ENCODE assay signal across 8 mouse cellular contexts in genomic region chr12:16610936-16611335, GRCm38 (mm10). TPM values are rescaled to one million over a fixed set of nuclear protein-coding genes. Genes with fewer than 3 reads are reported as not detected.
DNase-seq lines count a peak whose midpoint lies in the region; ATAC-seq lines count a peak whose summit lies in the region.
"Had no signal": no experiment of that assay in that cellular context is flagged by ENCODE, and none has a peak within 500 bp of the region (broad histone marks: within the 10 kb centered on the region; RNA-seq: fewer than 3 reads in every experiment).

TSS of gene Lpin1 (minus strand) at chr12:16610966.

- H3K9me3 ChIP-seq in neural tube, embryonic 11.5 days (ENCODE audit: control insufficient read depth, low read length) = no peaks in the 10 kb centered on the region
- H3K9me3 ChIP-seq in forebrain, embryonic 15.5 days = no peaks in the 10 kb centered on the region
- no peaks in the 10 kb centered on the region for H3K9me3 ChIP-seq in hindbrain, embryonic 15.5 days
- H3K9me3 ChIP-seq in neural tube, embryonic 13.5 days = no peaks in the 10 kb centered on the region
- H3K9me3 ChIP-seq: heart, embryonic 15.5 days had no signal

- no peaks in the 10 kb centered on the region for H3K27me3 ChIP-seq in neural tube, embryonic 11.5 days (ENCODE audit: control insufficient read depth, insufficient read depth, low read length)
- no peaks in the 10 kb centered on the region for H3K27me3 ChIP-seq in forebrain, embryonic 15.5 days
- no peaks in the 10 kb centered on the region for H3K27me3 ChIP-seq in hindbrain, embryonic 15.5 days
- H3K27me3 ChIP-seq in neural tube, embryonic 13.5 days = no peaks in the 10 kb centered on the region
- H3K27me3 ChIP-seq: heart, embryonic 15.5 days had no signal

- no peak for DNase-seq in neural tube, embryonic 11.5 days (ENCODE audit: low spot score)
- DNase-seq in neural tube, embryonic 10.5 days (ENCODE audit: extremely low spot score, low spot score) = no peak
- DNase-seq in right cerebral cortex, adult 2 months (ENCODE audit: low spot score in 2 of 2) = no peak
- DNase-seq in urinary bladder, postnatal 36 days (ENCODE audit: low spot score in 2 of 2) = no peak

- no peak within 1 kb of the TSS for H3K27ac ChIP-seq in neural tube, embryonic 11.5 days (ENCODE audit: low read depth, low read length)
- H3K27ac ChIP-seq in forebrain, embryonic 15.5 days (replicated peaks) = no peak within 1 kb of the TSS
- no peak within 1 kb of the TSS for H3K27ac ChIP-seq in hindbrain, embryonic 15.5 days (replicated peaks)
- H3K27ac ChIP-seq in neural tube, embryonic 13.5 days (replicated peaks) = no peak within 1 kb of the TSS
- H3K27ac ChIP-seq: heart, embryonic 15.5 days had no signal

- H3K4me2 ChIP-seq in neural tube, embryonic 11.5 days (ENCODE audit: low read depth) = no peak within 1 kb of the TSS
- no peak within 1 kb of the TSS for H3K4me2 ChIP-seq in forebrain, embryonic 15.5 days (replicated peaks)
- no peak within 1 kb of the TSS for H3K4me2 ChIP-seq in hindbrain, embryonic 15.5 days
- H3K4me2 ChIP-seq in neural tube, embryonic 13.5 days = no peak within 1 kb of the TSS
- H3K4me2 ChIP-seq: heart, embryonic 15.5 days had no signal

- WGBS in neural tube, embryonic 11.5 days = 83% methylated on average over 2 of the region's 2 CpGs
- 86% methylated on average over 2 of the region's 2 CpGs for WGBS in forebrain, embryonic 15.5 days
- WGBS in hindbrain, embryonic 15.5 days = 92% methylated on average over 2 of the region's 2 CpGs
- 89% methylated on average over 2 of the region's 2 CpGs for WGBS in neural tube, embryonic 13.5 days

- ATAC-seq in neural tube, embryonic 11.5 days (ENCODE audit: insufficient read depth, low FRiP score, low TSS enrichment) = no peak
- no peak for ATAC-seq in forebrain, embryonic 15.5 days (replicated peaks)
- no peak for ATAC-seq in hindbrain, embryonic 15.5 days (ENCODE audit: low FRiP score, low read depth)
- ATAC-seq in neural tube, embryonic 13.5 days (ENCODE audit: low read depth) = no peak

- no peak within 1 kb of the TSS for H3K4me3 ChIP-seq in neural tube, embryonic 11.5 days (ENCODE audit: low read depth, low read length)
- H3K4me3 ChIP-seq in forebrain, embryonic 15.5 days = no peak within 1 kb of the TSS
- H3K4me3 ChIP-seq in hindbrain, embryonic 15.5 days = no peak within 1 kb of the TSS
- no peak within 1 kb of the TSS for H3K4me3 ChIP-seq in neural tube, embryonic 13.5 days
- H3K4me3 ChIP-seq: heart, embryonic 15.5 days had no signal

- no peak within 1 kb of the TSS for H3K9ac ChIP-seq in neural tube, embryonic 11.5 days (ENCODE audit: low read length)
- H3K9ac ChIP-seq in forebrain, embryonic 15.5 days (replicated peaks) = no peak within 1 kb of the TSS
- no peak within 1 kb of the TSS for H3K9ac ChIP-seq in hindbrain, embryonic 15.5 days
- H3K9ac ChIP-seq in neural tube, embryonic 13.5 days = no peak within 1 kb of the TSS
- H3K9ac ChIP-seq: heart, embryonic 15.5 days had no signal

- H3K36me3 ChIP-seq in neural tube, embryonic 11.5 days (ENCODE audit: control insufficient read depth, insufficient read depth, low read length) = no peaks in the 10 kb centered on the region
- no peaks in the 10 kb centered on the region for H3K36me3 ChIP-seq in forebrain, embryonic 15.5 days
- no peaks in the 10 kb centered on the region for H3K36me3 ChIP-seq in hindbrain, embryonic 15.5 days
- H3K36me3 ChIP-seq in neural tube, embryonic 13.5 days = no peaks in the 10 kb centered on the region
- H3K36me3 ChIP-seq: heart, embryonic 15.5 days had no signal

- no peaks in the 10 kb centered on the region for H3K4me1 ChIP-seq in neural tube, embryonic 11.5 days (ENCODE audit: control insufficient read depth, insufficient read depth, low read length)
- H3K4me1 ChIP-seq in forebrain, embryonic 15.5 days = no peaks in the 10 kb centered on the region
- no peaks in the 10 kb centered on the region for H3K4me1 ChIP-seq in hindbrain, embryonic 15.5 days (replicated peaks)
- H3K4me1 ChIP-seq in neural tube, embryonic 13.5 days (replicated peaks) = no peaks in the 10 kb centered on the region
- H3K4me1 ChIP-seq: heart, embryonic 15.5 days had no signal

RNA-seq across cellular contexts. Expression of gene Lpin1, which starts in this region (rescaled TPM):
- polyA plus RNA-seq in neural tube, embryonic 11.5 days (2014; fragmentation: Nextera tagmentation; extraction: Ambion mirVana) = 10.8 and 12.0 TPM in 2 replicates
- 16.2 and 17.5 TPM in 2 replicates for polyA plus RNA-seq in forebrain, embryonic 15.5 days (2015; fragmentation: Nextera tagmentation; extraction: Ambion mirVana)
- polyA plus RNA-seq in hindbrain, embryonic 15.5 days (2015; fragmentation: Nextera tagmentation; extraction: Ambion mirVana) = 15.9 and 17.0 TPM in 2 replicates
- polyA plus RNA-seq in neural tube, embryonic 13.5 days (2015; fragmentation: Nextera tagmentation; extraction: Ambion mirVana) = 15.9 and 16.1 TPM in 2 replicates
